8 mouse cellular contexts compared by ENCODE assay signal in genomic region chr4:119815133-119815792, GRCm38 (mm10).
DNase-seq lines count a peak whose midpoint lies in the region; ATAC-seq lines count a peak whose summit lies in the region.

No protein-coding gene starts in this region.

- intact Hi-C loops in left cerebral cortex, postnatal 10 days (cut with DNase I): loop anchor here (10.0 kb wide), 1 partner anchor 290 kb away; no protein-coding TSS in a partner anchor

- peaks cover 28% of the 10 kb centered on the region for H3K4me1 ChIP-seq in hindbrain, embryonic 14.5 days (replicated peaks; ENCODE audit: control insufficient read depth, insufficient read depth, low read length)

- DNase-seq in lung, adult 18-20 months: peak; percentile 67 to 79
- no peak for DNase-seq in lung, postnatal 14 days
- peak; percentile 46 for DNase-seq in embryo, embryonic 10.5 days (ENCODE audit: low spot score)
- no peak for DNase-seq in hindbrain, embryonic 14.5 days (ENCODE audit: low spot score)
- DNase-seq in lung, postnatal 36 days: peak; percentile 72
- DNase-seq in left cerebral cortex, postnatal 10 days (ENCODE audit: extremely low spot score in 1 of 2, low spot score in 2 of 2): no peak
- DNase-seq in spleen, postnatal 10 days (ENCODE audit: low spot score in 2 of 2): no peak

- H3K4me2 ChIP-seq in hindbrain, embryonic 14.5 days (replicated peaks): peak overlapping the region; percentile 71

- 0 out of 2 replicates have a peak, but pooled peaks cover 4% of the 10 kb centered on the region for H3K27me3 ChIP-seq in hindbrain, embryonic 14.5 days (ENCODE audit: control insufficient read depth, insufficient read depth, low read length)

- peak overlapping the region; percentile 58 for H3K4me3 ChIP-seq in hindbrain, embryonic 14.5 days (replicated peaks; ENCODE audit: low read length)

- WGBS in hindbrain, embryonic 14.5 days: 3% methylated on average over 7 of the region's 7 CpGs

- peak; percentile 29; the same call in 1 of the 2 replicates for ATAC-seq in hindbrain, embryonic 14.5 days (ENCODE audit: low FRiP score)
- no peak for ATAC-seq in erythroblast, adult 5-6 weeks (replicated peaks; ENCODE audit: low FRiP score, poor library complexity, severe bottlenecking)

- peak overlapping the region; percentile 90 for H3K27ac ChIP-seq in hindbrain, embryonic 14.5 days

- H3K36me3 ChIP-seq in hindbrain, embryonic 14.5 days (replicated peaks; ENCODE audit: control insufficient read depth, insufficient read depth): no peaks in the 10 kb centered on the region

- peak overlapping the region; percentile 80 for H3K9ac ChIP-seq in hindbrain, embryonic 14.5 days

- no peaks in the 10 kb centered on the region for H3K9me3 ChIP-seq in hindbrain, embryonic 14.5 days (ENCODE audit: control insufficient read depth, low read length)

Comparison
In these comparisons a context has a peak if more than half of its experiments do, and no peak if none do; other contexts are left out.
1. DNase-seq: peak in lung, adult 18-20 months (2 of 2), embryo, embryonic 10.5 days (single experiment) and lung, postnatal 36 days (single experiment); none in lung, postnatal 14 days (single experiment), hindbrain, embryonic 14.5 days (single experiment), left cerebral cortex, postnatal 10 days (0 of 2) and spleen, postnatal 10 days (0 of 2).